Mouse (Mus musculus): Measurements from ENCODE around the gene Sirt5.

GRCm38 (mm10) chr13:43356346-43357125 is 8.8 kb upstream of the Sirt5 start:
- TF ChIP-seq POLR2A (IDR thresholded peaks at IDR 0.05; ENCODE audit: insufficient read depth, low read depth, low read length) (no peak), CTCF (IDR thresholded peaks at IDR 0.05) (no peak)

Measured in heart, adult 2 months (tissue).